Mouse (Mus musculus) layer of hippocampus, adult 2 months (tissue): Measurements from ENCODE around the gene Vmn2r74. TPM values are rescaled to one million over a fixed set of nuclear protein-coding genes. Genes with fewer than 3 reads are reported as not detected.

Experiments
- DNase-seq, 2 experiments: peaks; one replicate each; pipeline ENCODE4 v3.0.0; 2022; ENCODE audit warnings: low spot score in 2 of 2
- H3K27ac ChIP-seq: fragments of 200-600 bp; 2 replicates; pipeline ENCODE4 v1.8.1; 2022
- H3K4me3 ChIP-seq: fragments of 200-600 bp; 2 replicates; pipeline ENCODE4 v1.8.1; 2022; ENCODE audit warnings: mild to moderate bottlenecking
- CTCF ChIP-seq: fragments of 200-600 bp; conservative IDR thresholded peaks from 2 replicates; pipeline ENCODE4 v1.8.1; 2022; ENCODE audit warnings: antibody characterized with exemption, mild to moderate bottlenecking, moderate library complexity
- long read RNA-seq, 2 experiments: library from polyadenylated mRNA; stranded (forward); transcript quantifications; one replicate each; pipeline ENCODE4 v2.0.0; 2021; ENCODE audit warnings: borderline mapping rate in 2 of 2
- total RNA-seq, 2 experiments: library from RNA; stranded (reverse); gene quantifications; 2 replicates each; pipeline ENCODE4 v1.2.3; 2021

Gene Vmn2r74
- total RNA-seq, result not detected
- long read RNA-seq, experiment 1, result 0 reads
- long read RNA-seq, experiment 2, result 0 reads

- DNase-seq, result no peak
- Histone ChIP-seq H3K27ac (no peak within 1 kb of the TSS), H3K4me3 (no peak within 1 kb of the TSS)
- no peak for TF ChIP-seq CTCF
Measured at GRCm38 (mm10) chr7:85961529-85961928, at the start of gene Vmn2r74. Gene Vmn2r74, minus strand, starts transcription at chr7:85961629.

- Histone ChIP-seq H3K4me3 (no peak overlapping the region), H3K27ac (no peak overlapping the region)
- no peak for DNase-seq
- TF ChIP-seq CTCF, result no peak
Measured at GRCm38 (mm10) chr7:86007533-86007932, 46.1 kb upstream of the Vmn2r74 start.

Other genes with a start within 250 kb of the Vmn2r74 start
- gene Vmn2r72, start 206.5 kb downstream of the Vmn2r74 start, total RNA-seq, result not detected
- not detected for gene Vmn2r73, start 85.4 kb downstream of the Vmn2r74 start, total RNA-seq
- not detected for gene Vmn2r75, start 210.1 kb upstream of the Vmn2r74 start, total RNA-seq